Mouse (Mus musculus): ENCODE measurements at regions not wholly inside any gene's neighbourhood (a gene's known extent, or its start where the extent isn't known, plus 50 kb on each side); places are given as distances from the start of the nearest gene placed in this dataset.

- TF ChIP-seq CTCF (IDR thresholded peaks at IDR 0.05; ENCODE audit: borderline replicate concordance, control insufficient read depth, extremely low read depth, insufficient read depth, low read length, poor library complexity) (no peak), POLR2A (IDR thresholded peaks at IDR 0.05; ENCODE audit: control insufficient read depth, extremely low read depth, insufficient read depth, low read length, poor library complexity) (no peak)
These were observed 340.3 kb upstream of the Galnt5 start for GRCm38 (mm10) chr2:57657409-57657808.
